Mouse (Mus musculus) erythroblast, embryonic 14.5 days (primary cell): Measurements from ENCODE around the gene Olfr820.
"Not testable (repeated sequence)": the region's sequence is repeated elsewhere in the genome, so short reads cannot be mapped to it uniquely, and the experiment has no call there.

Experiments used
- GATA1 ChIP-seq: IDR thresholded peaks from 2 replicates; pipeline ENCODE4 v1.6.1; 2012; ENCODE audit warnings: low read length, inconsistent platforms, mixed read lengths
- TAL1 ChIP-seq: IDR thresholded peaks from 3 replicates; pipeline ENCODE4 v1.6.1; 2012; ENCODE audit warnings: low read length, inconsistent platforms, mixed read lengths

GRCm38 (mm10) chr10:129984962-129985361 lies 27.5 kb upstream of the Olfr820 start, which contains the start of gene Gm10310:
- TF ChIP-seq TAL1, GATA1: not testable (repeated sequence)
